Mouse (Mus musculus): ENCODE results near the gene Dnm2.

Dnm2 gene

DNA sequence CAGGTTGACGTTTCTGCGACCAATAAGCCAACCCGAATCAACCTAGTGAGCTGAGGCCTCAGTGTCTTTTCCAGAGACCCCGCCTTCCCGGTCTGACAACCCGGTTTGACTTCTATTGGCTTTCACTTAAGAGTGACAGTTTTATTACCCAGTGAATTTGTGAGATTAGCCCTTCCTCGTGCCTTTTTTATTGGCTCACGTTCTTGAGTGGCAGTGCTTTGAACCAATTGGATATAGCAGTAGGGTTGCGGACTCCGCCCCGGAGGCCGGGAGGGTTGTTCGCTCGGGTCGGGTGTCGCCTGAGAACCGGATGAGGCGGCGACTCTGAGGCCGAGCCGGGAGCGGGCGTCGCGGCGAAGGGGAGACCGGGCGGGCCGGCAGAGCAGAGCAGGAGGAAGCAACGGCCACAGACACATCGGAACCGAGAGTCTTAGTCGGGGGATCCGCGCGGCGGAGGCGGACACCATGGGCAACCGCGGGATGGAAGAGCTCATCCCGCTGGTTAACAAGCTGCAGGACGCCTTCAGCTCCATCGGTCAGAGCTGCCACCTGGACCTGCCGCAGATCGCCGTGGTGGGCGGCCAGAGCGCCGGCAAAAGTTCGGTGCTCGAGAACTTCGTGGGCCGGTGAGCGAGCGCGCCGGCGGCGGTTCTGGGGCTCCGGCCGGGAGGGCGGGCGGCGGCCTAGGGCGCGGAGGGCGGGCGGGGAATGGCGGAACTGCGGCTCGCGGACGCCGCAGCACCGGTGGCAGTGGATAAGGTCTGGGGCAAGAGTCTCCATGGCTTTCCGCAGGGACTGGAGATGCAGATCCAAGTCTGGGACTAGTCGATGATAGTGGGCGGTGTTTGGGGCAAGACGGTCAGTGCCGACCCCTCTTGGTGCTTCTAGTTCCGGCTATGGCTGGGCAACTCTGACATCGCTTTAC lies at the start of gene Dnm2:
Dnm2 (plus strand) TSS at position 278 of the 925 bp plus-strand sequence.
- under 1% methylated on average over 82 of the region's 82 CpGs for WGBS

DNA sequence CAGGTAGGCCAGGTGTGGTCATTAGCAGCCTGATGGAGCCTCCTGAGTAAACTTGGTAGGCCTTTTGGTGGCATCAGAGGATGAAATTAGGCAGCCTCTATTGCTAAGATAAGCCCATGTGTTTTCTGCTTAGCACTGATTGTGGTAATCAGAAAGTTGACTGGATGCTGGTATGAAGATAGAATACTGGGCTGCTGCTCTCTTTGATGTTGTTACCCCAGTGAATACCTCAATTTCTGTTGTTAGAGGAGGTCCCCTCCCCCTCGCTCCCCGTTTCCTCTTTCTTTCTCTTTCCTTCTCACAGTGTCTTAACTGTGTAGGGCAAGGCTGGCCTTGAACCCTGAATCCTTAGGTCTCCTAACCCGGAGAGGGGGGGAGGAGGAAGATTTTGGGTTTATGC lies 45.5 kb upstream of the Dnm2 start:
- 80% methylated on average over 3 of the region's 3 CpGs for WGBS

DNA sequence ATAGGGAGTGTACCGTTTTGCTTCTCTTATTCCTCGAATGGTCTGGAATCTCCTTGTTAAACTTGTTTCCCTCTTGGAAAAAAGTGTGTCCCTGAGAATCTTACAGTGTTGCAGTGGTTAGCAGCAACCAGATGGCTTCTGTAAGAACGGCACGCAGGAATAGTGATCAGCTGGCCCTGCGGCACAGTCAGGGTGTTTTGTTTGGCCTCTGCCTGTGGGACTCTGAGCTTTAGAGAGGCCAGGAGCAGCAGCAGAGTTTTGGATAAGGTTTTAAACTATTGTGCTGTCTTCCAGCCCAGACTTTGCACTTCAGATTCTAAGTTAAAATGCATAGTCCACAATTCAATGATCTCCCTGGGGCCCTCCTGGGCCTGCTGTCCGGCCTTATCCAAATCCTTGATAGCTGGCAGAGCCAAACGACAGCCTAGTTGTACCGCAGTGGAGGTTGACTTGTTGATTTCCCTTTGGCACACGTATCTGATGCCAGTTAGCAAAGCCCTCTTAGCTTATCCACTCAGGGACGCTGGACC lies 32.0 kb upstream of the Dnm2 start:
- WGBS: 73% methylated on average over 10 of the region's 10 CpGs

DNA sequence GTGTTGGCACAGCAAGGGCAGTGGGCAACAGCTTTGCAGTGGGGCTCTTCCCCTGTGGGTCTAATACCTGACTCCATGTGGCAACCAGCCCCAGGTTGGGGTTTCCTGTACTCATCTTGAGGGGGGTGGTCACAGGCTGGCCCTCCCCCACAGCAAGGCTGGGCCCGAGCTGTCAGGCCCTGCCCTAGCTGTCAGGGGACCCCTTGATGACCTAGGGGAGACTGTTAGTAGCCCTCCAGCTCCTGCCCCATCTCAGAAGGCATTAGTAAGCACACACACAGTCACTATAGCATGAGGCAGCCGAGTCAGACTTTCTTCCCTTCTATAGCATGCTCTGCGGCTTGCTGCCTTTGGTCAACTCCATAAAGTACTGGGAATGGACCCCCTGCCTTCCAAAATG lies 29.0 kb upstream of the Dnm2 start:
- 85% methylated on average over 3 of the region's 3 CpGs for WGBS

DNA sequence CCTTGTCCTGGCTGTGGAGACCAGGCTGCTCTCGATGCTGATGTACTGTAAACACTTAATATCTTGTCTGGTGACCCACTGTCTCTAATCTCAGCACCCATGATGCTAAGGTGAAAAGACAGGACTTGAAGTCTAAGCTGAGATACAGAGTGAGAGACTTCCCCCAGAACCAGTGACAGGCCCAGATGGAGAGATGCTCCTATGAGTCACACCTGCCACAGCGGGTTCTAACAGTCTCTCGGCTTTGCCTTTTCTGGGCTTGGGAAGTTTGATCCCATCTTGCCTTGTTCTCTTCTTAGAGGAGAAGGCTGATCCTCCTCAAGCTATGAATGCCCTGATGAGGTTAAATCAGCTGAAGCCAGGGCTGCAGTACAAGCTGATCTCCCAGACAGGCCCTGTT lies 27.5 kb upstream of the Dnm2 start:
- WGBS: 62% methylated on average over 3 of the region's 3 CpGs

DNA sequence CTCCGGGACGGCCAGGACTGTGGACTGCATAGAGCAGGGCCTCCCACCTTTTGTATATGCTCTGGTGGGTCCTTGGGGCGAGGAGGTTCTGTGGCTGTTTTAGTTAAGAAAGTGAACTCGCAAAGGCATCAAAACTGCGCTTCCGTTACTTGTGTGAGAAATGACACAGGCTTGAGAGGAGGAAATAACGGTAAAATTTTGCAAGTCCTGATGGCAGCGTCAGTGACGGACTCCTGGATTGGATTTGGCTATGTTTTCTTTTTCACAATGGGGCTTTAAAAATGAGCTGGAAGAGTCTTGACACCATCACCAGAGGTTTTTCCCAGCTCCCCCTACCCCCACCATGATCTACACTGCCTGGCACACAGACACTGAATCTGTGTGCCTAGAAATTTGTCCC lies 23.7 kb upstream of the Dnm2 start:
- WGBS: 87% methylated on average over 9 of the region's 9 CpGs

DNA sequence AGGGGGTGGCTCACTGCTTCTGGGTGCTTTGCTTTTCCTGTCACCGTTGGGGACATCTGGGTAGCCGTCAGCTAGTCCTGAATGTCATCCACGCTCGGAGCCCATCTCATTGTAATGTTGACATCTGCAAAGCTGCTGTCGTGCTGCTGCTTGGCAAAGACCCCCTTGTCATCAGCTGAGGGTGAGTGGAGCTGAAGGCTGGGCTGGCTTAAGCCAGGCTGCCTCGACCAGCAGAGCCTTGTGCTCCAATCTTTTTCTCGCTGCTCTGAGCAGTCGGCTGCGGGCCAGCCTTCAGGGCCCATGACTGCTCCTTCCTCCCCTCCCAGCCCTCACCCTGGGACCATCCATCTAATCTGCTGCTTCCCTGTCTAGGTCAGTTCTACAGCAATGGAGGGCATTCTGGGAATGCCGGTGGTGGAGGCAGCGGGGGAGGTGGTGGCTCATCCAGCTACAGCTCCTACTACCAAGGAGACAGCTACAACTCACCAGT lies 21.9 kb upstream of the Dnm2 start:
- 70% methylated on average over 11 of the region's 11 CpGs for WGBS

DNA sequence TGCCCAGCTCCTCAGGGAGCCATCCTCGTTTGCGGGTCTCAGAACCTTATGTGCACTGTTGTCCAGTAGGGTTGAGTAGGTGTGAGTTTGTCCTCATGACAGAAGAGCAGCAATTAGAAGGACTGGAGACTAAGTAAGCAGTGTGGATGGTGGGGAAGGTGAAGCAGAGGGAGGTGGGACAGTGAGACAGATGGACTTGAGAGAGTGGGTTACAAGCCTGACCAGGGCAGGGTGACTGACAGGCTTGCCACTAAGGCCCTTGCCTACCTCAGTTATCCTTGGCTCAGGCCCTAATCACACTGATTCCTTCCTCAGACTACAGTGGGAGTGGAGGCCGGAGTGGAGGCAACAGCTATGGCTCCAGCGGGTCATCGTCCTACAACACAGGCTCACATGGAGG lies 21.0 kb upstream of the Dnm2 start:
- WGBS: 94% methylated on average over 5 of the region's 5 CpGs

DNA sequence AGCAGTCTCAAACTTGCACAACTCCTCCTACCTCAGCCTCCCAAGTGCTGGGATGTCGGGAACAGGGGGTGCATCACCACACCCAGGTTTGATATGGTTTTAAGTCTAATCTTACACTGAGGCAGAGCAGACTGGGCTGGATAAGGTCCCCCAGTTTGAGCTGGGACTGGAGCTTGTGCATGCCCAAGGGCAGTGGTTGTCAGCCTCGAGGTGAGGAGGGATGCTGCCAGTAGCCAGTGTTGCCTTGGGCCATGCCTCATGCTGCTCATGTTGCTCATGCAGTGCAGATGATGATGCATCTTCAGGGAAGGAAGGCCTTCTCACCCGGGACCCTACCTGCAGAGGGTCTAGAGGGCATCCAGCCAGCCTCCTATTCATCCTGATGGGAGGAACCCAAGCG lies 19.2 kb upstream of the Dnm2 start:
- WGBS: 75% methylated on average over 4 of the region's 4 CpGs

DNA sequence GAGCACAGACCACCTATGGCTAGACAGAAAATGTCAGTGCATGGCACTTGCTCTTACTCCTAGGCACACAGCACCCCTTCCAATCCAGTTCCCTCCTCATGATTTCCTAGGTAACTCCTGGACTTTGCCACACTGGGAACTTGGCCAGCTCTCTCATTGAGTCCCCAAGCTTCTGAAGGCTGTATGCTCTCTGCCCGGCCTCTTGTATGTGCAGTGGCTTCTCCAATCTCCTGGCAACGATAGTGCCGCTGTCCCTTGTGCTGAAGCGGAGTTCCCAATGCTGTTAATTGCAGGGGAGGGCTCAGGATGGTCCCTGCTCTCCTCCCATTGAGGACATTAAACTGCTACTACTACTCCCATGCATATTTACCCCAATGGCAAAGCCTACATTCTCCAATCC lies 16.8 kb upstream of the Dnm2 start:
- WGBS: 22% methylated on average over 4 of the region's 4 CpGs

DNA sequence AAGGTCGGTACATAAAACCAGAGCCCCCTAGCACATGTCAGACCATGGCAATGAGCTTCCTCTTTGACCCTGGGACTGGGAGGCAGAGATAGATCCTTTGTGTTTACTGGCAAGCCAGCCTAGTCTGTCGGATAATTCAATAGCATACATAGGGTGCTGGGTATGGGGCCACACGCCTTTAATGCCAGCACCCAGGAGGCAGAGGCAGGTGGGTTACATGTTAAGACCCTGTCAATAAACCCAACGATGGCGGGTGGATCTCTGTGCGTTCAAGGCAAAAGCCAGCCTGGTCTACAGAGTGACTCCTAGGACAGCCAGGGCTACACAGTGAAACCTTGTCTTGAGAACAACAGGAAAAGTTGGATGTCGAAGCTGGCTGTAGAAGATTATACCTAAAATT lies 16.1 kb upstream of the Dnm2 start:
- WGBS: 71% methylated on average over 7 of the region's 7 CpGs

DNA sequence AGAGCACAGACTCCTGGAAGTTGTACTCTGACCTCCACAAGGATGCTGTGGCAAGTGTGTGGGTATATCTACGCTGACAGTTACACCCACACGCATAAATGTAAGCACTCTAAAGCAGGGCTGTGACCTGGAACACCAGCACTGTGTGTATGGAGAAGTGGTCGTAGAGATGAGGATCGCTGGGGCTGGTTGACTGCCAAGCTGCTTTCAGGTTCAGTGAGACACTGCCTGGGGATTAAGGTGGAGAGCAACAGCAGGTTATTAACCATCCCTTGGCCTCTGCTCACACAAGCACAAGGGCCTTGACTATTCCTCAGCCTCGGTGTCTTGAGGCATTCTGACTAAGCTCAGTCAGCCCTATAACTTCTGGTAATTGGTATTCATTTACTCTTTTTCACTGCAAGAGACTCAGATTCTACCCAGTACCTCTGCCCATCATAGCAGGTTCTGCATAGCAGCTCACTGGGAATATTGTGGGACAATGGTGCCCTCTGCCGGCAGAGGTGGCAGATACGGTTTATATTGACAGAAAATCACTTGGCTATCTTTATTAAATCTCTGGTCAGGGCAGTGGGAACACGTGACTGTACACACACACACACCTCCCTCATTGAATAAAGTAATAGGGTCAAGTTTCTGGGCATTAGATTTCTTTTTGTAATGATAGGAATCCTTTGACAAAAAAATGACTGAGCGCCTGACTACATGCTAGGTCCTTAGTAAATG lies 15.0 kb upstream of the Dnm2 start:
- WGBS: 23% methylated on average over 9 of the region's 9 CpGs

DNA sequence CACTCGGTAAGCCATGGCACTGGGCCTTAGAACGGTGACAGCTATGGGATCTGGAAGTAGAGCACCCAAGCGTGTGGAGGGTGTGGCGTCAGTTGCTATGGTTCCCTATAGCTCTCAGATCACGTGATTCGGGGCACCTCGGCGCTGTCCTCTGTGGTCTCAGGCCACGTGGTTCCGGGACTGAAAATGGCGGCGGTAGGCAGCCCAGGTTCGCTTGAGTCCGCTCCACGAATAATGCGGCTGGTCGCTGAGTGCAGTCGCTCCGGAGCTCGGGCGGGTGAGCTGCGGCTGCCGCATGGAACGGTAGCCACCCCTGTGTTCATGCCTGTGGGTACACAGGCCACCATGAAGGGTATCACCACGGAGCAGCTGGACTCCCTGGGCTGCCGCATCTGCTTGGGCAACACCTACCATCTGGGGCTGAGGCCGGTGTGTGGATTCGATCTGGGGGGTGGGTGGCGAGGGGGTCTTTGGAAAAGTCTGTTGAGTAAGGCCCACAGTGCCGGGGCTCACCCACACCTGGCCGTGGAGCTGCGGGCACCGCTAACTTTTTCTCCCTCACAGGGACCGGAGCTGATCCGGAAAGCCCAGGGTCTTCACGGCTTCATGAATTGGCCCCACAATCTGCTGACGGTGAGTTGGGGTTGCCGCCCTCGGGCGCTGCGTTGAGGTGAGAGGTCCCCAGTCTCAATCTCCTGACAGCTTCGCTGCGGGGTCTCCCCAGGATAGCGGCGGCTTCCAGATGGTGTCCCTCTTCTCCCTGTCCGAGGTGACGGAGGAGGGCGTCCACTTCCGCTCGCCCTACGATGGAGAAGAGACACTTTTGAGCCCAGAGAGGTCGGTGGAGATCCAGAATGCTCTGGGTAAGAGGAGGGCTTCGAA lies 12.8 kb upstream of the Dnm2 start, which contains the start of gene Qtrt1:
Qtrt1 (plus strand) TSS at position 169 of the 882 bp plus-strand sequence.
- WGBS: 1% methylated on average over 53 of the region's 53 CpGs

DNA sequence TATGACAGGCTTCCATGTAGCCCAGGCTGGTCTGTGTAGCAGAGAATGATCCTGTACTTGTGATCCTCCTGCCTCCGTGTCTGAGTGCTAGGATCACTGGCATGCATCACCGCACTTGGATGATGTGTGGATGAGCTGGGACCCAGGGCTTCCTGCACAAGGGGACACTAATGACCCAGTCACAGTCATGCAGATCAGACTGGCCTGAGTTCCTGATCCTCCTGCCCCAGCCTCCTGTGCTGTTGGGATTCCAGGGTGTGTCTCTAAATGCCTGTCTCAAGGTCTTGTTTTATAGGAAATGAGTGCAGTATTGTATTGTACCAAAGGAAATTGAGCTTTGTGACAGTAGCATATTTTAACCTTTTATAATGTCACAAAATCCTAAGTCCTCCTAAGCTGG lies 6.8 kb upstream of the Dnm2 start:
- 93% methylated on average over 2 of the region's 2 CpGs for WGBS

DNA sequence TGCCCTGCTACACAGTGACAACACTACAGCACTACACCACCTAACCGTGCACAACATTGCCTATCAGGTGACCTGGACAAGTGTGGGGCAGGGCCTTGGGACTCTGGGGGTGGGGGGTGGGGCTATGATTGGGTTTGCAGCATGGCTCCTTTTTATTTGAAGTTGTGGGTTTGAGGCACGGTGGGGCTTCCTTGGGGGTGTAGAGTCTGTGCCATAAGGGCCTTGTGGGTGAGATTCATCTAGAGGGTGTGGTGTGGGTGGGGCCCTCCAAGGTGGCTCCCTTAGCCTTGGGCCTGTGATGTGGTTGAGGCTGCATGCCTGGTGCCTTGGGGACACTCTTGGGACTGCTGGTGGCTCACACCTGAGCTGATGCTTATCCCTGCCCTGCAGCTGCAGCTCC lies 5.1 kb upstream of the Dnm2 start:
- WGBS: 71% methylated on average over 2 of the region's 2 CpGs

DNA sequence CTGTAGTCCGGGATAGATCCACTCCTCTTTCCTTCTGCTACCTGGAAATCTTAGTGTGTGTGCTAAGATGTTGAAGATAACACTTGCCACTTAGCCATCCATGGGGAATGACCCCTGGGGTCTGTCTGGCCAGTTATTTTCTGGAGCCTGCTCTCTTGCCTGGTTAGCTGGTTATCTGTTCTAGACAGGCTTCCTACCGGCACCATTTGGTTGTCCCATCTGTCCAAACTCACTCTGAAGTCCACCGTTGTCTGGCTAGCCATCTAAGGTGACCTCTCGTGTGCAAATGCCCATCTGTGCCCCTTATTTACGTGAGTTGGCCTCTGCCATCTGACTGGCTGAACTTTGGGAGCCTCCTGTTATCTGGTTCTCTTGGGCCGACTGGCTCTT lies 843 bp downstream of the Dnm2 start:
- 2% methylated on average over 6 of the region's 6 CpGs for WGBS

DNA sequence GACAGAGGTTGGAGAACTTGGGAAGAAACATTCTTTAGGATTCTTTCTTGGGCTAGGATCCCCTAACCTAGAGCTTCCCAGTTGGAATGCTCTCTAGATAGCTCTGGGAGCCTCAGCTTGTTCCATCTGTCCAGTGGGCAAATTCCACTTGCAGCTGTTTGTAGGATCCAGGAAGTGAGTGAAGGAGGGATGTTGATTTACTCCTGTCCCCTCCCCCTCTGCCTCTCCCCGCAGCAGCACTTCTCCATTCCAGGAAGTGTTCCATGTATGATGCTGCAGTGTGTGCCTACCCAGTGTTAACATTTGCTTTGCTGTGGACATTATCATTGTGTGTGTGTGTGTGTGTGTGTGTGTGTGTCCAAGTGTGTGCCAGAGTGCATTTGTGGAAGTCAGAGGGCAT lies 1.3 kb downstream of the Dnm2 start:
- WGBS: 0% methylated on average over 1 of the region's 1 CpGs

DNA sequence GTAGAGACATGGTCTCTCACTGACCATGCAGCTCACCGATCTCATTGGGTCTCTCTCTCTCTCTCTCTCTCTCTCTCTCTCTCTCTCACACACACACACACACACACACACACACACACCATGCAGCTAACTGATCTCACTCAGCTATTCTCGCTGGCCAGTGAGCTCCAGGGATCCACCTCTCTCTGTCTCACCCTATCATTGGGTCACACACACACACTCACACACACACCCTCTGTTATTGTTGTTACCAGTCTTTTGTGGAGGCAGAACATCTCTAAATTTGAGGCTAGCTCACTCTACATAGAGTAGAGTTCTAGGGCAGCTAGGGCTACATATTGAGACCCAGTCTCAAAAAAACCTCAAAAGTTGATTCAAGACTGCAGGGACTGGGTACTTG lies 1.8 kb downstream of the Dnm2 start:
- WGBS: 67% methylated on average over 2 of the region's 2 CpGs

DNA sequence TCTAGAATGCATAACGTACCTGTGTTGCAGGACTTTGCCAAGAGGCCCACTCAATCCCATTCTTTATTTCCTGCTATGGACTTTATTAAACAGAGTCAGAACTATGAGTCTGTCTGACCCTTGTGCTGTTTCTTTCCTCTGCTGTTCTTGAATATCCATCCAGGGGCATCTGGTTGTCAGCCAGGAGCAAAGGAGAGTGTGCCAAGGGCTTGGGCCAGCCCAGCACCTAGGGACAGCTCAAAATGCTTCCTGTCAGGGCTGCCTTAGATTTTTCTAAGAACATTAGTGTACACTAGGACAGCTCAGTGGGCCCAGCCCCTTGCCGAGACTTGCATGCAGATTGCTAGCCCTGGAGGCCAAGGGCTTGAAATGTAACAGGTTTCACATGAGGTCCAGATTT lies 3.1 kb downstream of the Dnm2 start:
- 52% methylated on average over 2 of the region's 2 CpGs for whole genome bisulfite sequencing

DNA sequence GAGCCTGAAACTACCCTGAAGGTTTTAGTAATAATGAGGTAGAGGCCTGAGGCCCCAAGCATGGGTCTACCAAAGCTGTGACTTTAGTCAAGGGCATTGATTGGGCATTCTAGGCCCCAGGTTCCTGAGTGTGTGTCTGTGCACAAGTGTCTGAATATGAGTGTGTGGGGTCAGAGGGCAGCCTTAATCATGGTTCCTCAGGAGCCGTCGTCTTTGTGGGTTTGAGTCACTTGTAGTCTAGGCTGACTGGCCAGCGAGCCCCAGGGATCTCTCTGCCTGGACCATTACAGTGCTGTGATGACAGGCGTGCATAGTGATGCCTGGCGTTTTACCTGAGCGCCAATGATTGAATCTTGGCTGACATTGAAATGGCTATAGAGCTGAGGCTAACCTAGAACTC lies 3.5 kb downstream of the Dnm2 start:
- WGBS: 89% methylated on average over 6 of the region's 6 CpGs

DNA sequence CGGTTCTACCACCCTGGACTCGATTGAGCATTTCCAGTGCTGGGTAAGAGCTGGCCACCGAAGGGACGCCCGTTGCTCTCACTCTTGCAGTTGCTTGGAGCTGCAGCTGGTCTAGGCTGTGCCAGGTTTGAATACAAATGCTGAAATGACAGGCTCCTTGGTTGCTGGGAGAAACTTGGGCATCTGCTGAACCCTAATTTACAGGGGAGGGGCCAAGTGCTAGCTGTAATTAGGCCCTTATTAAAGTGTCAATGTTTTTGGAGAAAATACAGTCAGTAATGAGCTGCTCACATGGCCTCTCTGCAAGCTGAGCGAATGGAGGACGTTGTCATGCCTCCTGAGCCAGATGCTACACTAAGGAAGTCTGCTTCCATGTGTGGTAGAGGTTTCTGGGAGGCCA lies 6.0 kb downstream of the Dnm2 start:
- 23% methylated on average over 7 of the region's 7 CpGs for WGBS

DNA sequence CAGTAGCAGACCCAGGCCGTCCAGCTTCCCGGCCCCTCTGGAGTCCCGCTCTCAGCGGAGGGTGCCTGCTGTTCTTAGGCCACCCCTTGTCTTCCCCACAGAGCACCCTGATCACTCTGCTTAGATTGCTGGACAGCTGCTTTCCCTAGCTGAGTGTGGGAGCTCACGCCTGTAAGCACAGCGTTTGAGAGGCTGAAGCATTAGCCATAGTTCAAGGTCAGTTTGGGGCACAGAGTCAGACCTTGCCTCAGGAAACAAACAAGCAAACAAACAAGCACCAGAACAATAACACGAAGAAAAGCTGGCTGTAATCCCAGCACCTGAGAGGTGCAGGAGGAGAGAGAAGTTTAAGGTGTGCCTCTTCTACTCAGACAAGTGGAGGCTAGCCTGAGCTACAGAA lies 7.4 kb downstream of the Dnm2 start:
- WGBS: 79% methylated on average over 7 of the region's 7 CpGs
